Mouse (Mus musculus): ENCODE measurements around the gene Ikzf1. TPM values are rescaled to one million over a fixed set of nuclear protein-coding genes. Genes with fewer than 3 reads are reported as not detected.

The Ikzf1 gene
- polyA plus RNA-seq (2016; fragmentation: Nextera tagmentation; extraction: Ambion mirVana), result 2.6 and 2.8 TPM in 2 replicates

DNA sequence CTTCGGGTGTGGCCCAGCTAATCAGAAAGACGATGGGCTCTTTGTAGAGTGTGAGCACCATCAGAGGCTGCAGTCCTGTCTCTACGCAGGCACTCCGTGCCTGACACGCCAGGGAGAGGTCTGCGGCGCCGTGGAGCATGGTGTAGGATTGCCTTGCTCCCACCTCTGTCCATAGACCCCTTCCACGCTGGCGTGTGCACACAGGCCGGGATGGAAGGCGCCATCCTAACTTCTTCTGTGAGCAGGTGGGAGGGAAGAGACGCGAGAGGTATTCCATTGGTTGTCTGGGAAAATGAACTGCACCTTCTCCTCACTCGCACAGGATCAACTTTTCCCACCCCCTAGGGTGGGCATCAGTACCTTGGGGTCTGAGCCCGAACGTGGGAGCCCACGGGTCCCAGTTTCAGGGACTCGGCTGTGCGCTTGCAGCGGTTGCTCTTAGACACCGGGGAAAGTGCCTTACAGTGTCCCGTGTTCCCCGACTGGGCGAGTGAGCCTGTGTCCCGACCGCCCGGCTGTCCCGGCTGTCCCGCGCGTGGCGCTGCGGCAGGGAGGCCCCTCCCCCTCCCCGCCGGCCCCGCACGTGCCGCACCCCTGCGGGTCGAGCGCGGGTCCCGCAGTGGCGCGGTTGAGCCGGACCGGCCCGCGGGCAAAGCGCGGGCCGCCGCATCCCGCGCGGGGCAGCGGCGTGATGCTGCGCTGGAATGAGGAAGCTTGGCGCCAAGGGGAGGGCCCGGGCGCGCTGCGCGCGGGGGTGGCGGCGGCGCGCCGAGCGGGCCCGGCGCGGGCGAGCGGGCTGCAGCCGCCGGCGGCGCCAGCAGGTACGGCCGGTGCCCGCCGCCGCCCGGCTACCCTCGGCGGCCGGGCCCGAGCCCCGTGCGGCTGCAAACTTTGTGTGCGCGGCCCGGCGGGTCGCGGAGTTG, at the start of gene Ikzf1:
TSS of gene Ikzf1 (plus strand) at position 74 of the 923 bp plus-strand sequence.
- Histone ChIP-seq H3K4me1 (peaks cover 21% of the 10 kb centered on the region), H3K27me3 (ENCODE audit: low read depth, poor library complexity, severe bottlenecking) (peaks cover 66% of the 10 kb centered on the region), H3K9me3 (replicated peaks) (no peaks in the 10 kb centered on the region), H3K36me3 (no peaks in the 10 kb centered on the region), H3K27ac (replicated peaks) (peak within 1 kb of the TSS; percentile 79), H3K4me3 (peak within 1 kb of the TSS; percentile 71)
- DNase-seq (ENCODE audit: low spot score), result peak; percentile 52
- 2% methylated on average over 86 of the region's 100 CpGs for WGBS

DNA sequence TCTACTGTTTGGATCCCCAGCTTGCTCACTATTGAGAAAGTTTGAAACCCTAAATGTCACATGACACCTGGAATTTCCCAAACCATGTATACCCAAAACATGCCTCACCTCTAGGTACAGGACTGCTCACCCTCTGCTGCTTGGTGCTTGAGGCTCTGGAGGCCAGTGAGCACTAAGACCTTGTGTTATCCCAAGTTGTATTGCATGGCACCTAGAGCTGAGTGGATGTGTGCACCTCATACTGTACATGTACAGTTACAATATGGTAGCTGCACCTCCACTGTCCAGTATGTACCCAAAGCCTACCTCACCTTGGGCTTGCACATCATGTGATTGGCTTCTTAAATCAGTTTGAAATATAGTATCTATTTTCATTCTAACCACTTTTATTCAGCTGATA, 40.5 kb upstream of the Ikzf1 start:
- H3K27me3 ChIP-seq (ENCODE audit: low read depth, poor library complexity, severe bottlenecking), result no peaks in the 10 kb centered on the region
- no peak overlapping the region for H3K4me3 ChIP-seq
- no peaks in the 10 kb centered on the region for H3K4me1 ChIP-seq
- H3K27ac ChIP-seq (replicated peaks), result no peak overlapping the region
- H3K36me3 ChIP-seq, result no peaks in the 10 kb centered on the region
- DNase-seq (ENCODE audit: low spot score), result no peak
- H3K9me3 ChIP-seq (replicated peaks), result no peaks in the 10 kb centered on the region

DNA sequence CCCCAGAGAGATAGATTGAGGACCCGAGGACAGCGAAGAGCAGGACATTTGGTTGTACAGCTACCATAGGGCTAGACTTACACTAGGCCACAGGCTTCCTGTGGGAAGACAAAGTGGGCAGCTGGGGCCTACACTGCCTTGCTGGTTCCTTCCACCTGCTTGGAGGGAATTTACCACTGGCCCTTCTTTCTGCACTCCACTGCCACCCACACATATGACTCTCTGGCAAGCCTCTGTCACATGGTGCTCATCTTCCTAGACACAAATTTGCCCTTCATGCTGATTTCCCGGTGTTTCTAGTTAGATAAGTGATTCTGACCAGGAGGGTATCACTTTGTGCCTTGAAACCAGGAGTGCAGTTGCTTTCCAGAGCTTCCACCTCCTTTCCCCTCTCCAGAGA, 28.4 kb upstream of the Ikzf1 start:
- Histone ChIP-seq H3K9me3 (replicated peaks) (no peaks in the 10 kb centered on the region), H3K36me3 (no peaks in the 10 kb centered on the region), H3K4me3 (no peak overlapping the region), H3K4me1 (no peaks in the 10 kb centered on the region), H3K27ac (replicated peaks) (no peak overlapping the region), H3K27me3 (ENCODE audit: low read depth, poor library complexity, severe bottlenecking) (no peaks in the 10 kb centered on the region)
- no peak for DNase-seq (ENCODE audit: low spot score)
- WGBS, result 85% methylated on average over 3 of the region's 3 CpGs

DNA sequence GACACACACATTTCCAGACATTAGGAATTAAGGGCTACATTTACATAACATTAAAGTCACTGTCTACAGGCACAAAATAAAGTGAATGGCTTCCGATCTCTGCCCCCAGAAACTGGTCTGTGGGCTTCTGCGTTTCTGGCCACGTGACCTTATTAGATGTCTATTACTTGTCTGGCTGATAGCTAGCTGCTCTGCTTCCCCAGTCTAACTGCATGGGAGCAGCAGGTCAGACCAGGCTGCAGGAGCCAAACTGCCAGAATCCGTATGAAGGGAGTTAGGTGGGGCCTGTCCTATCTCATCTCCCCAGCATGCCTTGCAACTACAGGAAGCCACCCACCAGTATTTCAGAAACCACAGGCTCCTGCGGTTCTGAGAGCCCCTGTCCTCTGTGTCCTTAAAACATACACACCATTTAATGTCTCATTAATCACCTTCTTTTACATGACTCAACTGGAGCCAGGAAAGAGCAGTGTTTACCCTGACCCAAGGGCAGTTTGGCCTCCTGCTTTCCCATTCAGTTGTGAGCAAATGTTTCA, 27.7 kb upstream of the Ikzf1 start:
- H3K4me1 ChIP-seq, result no peaks in the 10 kb centered on the region
- no peak for DNase-seq (ENCODE audit: low spot score)
- H3K27me3 ChIP-seq (ENCODE audit: low read depth, poor library complexity, severe bottlenecking), result no peaks in the 10 kb centered on the region
- no peak overlapping the region for H3K4me3 ChIP-seq
- H3K9me3 ChIP-seq (replicated peaks), result no peaks in the 10 kb centered on the region
- no peak overlapping the region for H3K27ac ChIP-seq (replicated peaks)
- no peaks in the 10 kb centered on the region for H3K36me3 ChIP-seq
- 75% methylated on average over 5 of the region's 5 CpGs for WGBS

DNA sequence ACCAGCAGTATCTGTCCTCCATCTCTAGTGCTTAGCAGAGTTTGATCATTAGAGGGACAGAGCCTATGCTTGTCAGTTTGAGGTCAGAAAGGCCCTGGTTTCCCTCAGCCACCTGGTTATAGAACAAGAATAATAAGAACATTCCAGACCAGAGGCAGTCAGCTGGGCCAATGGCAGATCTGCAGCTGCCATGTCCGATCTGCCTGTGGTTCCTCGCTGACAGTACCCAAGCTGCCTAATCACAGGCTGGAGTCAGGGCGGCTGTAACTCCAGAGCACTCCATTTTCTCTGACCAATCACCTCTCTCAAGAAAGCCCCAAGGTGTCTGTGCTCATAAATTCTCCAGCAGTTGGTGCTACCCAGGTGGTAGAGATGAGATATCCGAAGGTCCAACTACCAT, 27.2 kb upstream of the Ikzf1 start:
- DNase-seq (ENCODE audit: low spot score), result no peak
- H3K27me3 ChIP-seq (ENCODE audit: low read depth, poor library complexity, severe bottlenecking), result no peaks in the 10 kb centered on the region

DNA sequence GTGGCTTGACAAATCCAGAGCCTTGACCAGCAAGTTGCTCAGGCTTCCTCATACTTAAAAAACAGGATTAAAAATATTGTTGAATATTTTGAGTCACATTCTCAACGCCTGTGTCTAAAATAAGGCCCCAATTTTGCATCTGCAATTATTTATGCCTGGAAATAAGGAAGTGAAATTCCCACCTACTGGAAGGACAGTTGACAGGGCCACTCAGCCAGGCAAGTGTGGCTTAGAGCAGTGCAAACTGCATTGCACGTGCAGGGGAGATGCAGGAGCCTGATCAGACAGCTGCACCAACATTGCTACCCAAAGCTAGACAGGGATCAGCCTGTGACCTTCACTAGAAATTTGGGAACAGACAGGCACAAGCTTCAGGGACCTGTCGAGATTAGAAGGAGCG, 26.0 kb upstream of the Ikzf1 start:
- 81% methylated on average over 4 of the region's 4 CpGs for WGBS
- Histone ChIP-seq H3K36me3 (no peaks in the 10 kb centered on the region), H3K4me3 (no peak overlapping the region), H3K9me3 (replicated peaks) (no peaks in the 10 kb centered on the region), H3K4me1 (no peaks in the 10 kb centered on the region), H3K27me3 (ENCODE audit: low read depth, poor library complexity, severe bottlenecking) (no peaks in the 10 kb centered on the region), H3K27ac (replicated peaks) (no peak overlapping the region)
- DNase-seq (ENCODE audit: low spot score), result no peak

More for the DNA sequence above, 27.2 kb upstream of the Ikzf1 start:
- H3K9me3 ChIP-seq (replicated peaks), result no peaks in the 10 kb centered on the region
- no peak overlapping the region for H3K27ac ChIP-seq (replicated peaks)
- 88% methylated on average over 4 of the region's 4 CpGs for WGBS
- H3K4me3 ChIP-seq, result no peak overlapping the region
- H3K36me3 ChIP-seq, result no peaks in the 10 kb centered on the region
- H3K4me1 ChIP-seq, result no peaks in the 10 kb centered on the region

DNA sequence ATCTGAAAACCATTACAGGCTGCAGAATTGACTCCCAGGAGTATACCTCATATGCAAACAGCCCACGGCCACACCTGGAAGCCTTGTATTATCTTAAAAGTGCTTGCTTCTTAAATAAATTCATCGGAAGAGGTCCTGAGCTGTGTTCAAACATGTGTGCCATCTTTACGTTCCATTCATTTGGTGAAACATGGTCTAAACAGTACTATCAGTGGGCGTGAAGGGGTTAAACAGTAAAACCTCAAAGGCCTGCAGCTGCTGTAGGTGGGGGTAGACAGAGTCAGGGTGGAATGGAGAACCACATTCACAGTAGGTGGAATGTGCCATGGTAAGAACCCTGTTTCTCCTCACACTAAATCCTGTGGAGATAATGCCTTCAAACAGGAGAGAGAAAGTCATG, 24.2 kb upstream of the Ikzf1 start:
- WGBS, result 92% methylated on average over 4 of the region's 4 CpGs
- H3K27me3 ChIP-seq (ENCODE audit: low read depth, poor library complexity, severe bottlenecking), result no peaks in the 10 kb centered on the region
- H3K36me3 ChIP-seq, result no peaks in the 10 kb centered on the region
- no peaks in the 10 kb centered on the region for H3K9me3 ChIP-seq (replicated peaks)
- H3K27ac ChIP-seq (replicated peaks), result no peak overlapping the region
- H3K4me3 ChIP-seq, result no peak overlapping the region
- no peak for DNase-seq (ENCODE audit: low spot score)
- H3K4me1 ChIP-seq, result no peaks in the 10 kb centered on the region

DNA sequence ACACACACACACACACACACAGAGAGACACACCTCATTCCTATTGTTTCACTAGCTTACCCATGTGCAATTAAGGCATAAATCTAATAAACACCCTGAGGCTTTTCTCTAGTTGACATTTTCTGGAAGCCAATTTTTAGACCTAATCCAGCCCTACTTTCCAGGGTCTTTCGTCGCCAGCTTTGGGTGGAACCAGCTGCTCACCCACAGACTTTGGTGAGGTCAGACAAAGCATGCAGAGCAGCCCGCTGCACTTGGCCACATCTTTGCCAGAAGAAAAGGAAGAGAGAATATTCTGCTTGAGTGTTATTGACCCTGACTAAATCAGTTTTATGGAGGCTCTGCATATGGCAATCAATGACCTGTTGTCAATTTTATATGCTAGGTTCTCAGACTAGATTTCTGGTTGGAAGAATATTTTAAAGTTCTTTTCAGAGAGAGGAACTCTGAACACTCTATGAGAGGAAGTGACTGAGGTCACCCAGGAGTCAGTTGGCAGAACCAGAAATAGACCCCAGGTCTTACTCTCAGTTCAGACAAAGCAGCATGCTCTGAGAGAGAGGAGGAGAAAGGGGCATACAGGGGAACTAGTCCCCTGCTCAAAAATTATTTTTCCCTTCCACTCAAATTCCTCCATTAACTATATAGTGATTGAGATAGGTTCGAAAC, 17.4 kb upstream of the Ikzf1 start:
- Histone ChIP-seq H3K27me3 (ENCODE audit: low read depth, poor library complexity, severe bottlenecking) (no peaks in the 10 kb centered on the region), H3K36me3 (no peaks in the 10 kb centered on the region), H3K4me3 (no peak overlapping the region), H3K9me3 (replicated peaks) (no peaks in the 10 kb centered on the region), H3K4me1 (no peaks in the 10 kb centered on the region), H3K27ac (replicated peaks) (no peak overlapping the region)
- WGBS, result 90% methylated on average over 4 of the region's 4 CpGs
- no peak for DNase-seq (ENCODE audit: low spot score)

DNA sequence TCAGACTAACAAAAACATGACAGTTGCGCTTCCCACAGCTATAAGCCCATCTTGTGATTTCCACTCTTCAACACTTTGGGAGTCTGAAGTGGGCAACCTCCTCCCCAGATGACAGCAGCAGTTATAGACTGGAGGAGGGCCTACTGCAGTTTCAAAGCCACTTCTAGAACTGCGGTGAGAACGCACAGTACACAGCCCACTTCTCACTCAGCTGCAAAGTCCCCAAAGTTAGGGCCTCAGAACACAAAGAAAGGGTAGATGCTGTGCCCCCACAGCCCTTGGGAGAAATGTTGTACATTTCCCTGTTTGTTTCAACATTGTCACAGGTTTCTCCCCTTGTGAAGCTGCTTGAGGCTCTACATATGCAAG, 16.9 kb upstream of the Ikzf1 start:
- no peaks in the 10 kb centered on the region for H3K36me3 ChIP-seq
- no peaks in the 10 kb centered on the region for H3K27me3 ChIP-seq (ENCODE audit: low read depth, poor library complexity, severe bottlenecking)
- no peaks in the 10 kb centered on the region for H3K9me3 ChIP-seq (replicated peaks)
- 92% methylated on average over 3 of the region's 3 CpGs for WGBS
- no peak overlapping the region for H3K27ac ChIP-seq (replicated peaks)
- H3K4me1 ChIP-seq, result no peaks in the 10 kb centered on the region
- H3K4me3 ChIP-seq, result no peak overlapping the region
- no peak for DNase-seq (ENCODE audit: low spot score)

DNA sequence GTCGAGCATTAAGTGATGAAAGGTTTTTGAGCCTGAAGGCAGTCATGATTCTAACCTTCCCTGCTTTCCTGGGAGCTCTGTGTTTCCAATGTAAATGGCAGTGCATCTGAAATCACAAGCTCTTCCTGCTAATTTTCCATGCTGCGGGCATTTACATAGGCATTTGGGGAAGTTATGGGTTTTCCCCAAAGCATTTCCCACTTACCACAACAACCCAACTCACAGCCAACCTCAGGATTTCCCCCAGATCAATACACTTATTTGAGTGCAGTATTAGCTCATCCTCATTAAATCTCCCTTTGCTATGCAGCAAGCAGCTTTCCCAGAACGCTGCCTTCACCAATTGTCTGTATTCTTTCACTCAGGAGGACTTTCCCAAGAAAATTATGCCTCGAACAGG, 11.8 kb upstream of the Ikzf1 start:
- Histone ChIP-seq H3K9me3 (replicated peaks) (no peaks in the 10 kb centered on the region), H3K4me3 (no peak overlapping the region), H3K27me3 (ENCODE audit: low read depth, poor library complexity, severe bottlenecking) (no peaks in the 10 kb centered on the region), H3K36me3 (no peaks in the 10 kb centered on the region), H3K4me1 (no peaks in the 10 kb centered on the region), H3K27ac (replicated peaks) (no peak overlapping the region)
- DNase-seq (ENCODE audit: low spot score), result no peak
- 75% methylated on average over 4 of the region's 4 CpGs for WGBS

DNA sequence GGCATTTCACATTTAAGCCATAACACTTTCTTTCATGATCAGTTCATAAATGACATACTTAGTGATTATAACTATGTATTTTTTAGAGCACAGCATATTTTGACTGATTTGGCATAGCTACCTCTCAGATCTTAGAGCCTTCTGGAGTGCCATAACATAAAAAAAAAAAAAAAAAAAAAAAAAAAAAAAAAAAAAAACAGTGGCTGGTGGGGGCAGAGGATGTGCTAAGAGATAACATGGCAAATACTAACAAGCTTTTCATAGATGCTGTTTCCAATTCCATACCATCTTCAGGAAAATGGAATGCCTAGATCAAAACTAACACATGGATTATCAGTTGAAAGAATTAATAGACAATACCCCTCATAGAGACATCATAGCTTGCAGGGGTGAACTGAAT, 9.7 kb upstream of the Ikzf1 start:
- Histone ChIP-seq H3K36me3 (no peaks in the 10 kb centered on the region), H3K9me3 (replicated peaks) (no peaks in the 10 kb centered on the region), H3K27me3 (ENCODE audit: low read depth, poor library complexity, severe bottlenecking) (no peaks in the 10 kb centered on the region), H3K4me3 (no peak overlapping the region), H3K4me1 (no peaks in the 10 kb centered on the region), H3K27ac (replicated peaks) (no peak overlapping the region)
- DNase-seq (ENCODE audit: low spot score), result no peak

DNA sequence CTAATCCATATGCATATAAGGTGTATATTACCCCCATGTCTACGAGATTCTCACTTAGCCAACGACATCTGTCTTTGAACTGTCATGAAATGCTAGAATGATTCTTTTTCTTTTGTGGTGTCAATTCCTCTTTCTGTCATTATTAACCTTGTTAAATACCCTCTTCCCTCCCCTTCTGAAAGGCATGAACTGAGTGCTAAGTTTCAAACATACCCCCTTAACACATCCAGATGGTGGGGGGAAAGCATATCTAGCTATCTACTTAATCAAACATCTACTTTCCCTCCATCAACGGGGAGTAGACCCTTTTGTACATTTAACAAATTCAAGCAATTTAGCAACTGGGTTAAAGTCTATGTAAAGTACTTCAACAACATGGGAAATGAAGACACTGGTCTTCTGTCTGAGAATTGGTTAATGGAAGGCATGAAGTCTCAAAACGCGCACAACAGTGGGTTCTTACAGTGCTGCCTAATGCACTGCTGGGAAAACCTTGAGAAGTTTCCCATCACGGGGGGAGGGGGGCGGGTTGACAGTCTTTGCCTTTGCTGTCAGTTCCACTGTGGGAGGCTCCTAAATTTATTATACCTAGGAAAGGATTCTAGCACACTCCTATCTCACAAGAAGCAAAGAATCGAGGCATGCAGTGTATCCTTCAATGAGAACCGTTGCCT, 8.6 kb upstream of the Ikzf1 start:
- no peak for DNase-seq (ENCODE audit: low spot score)
- 86% methylated on average over 9 of the region's 9 CpGs for WGBS
- Histone ChIP-seq H3K27me3 (ENCODE audit: low read depth, poor library complexity, severe bottlenecking) (no peaks in the 10 kb centered on the region), H3K27ac (replicated peaks) (no peak overlapping the region), H3K36me3 (no peaks in the 10 kb centered on the region), H3K9me3 (replicated peaks) (no peaks in the 10 kb centered on the region), H3K4me3 (no peak overlapping the region), H3K4me1 (no peaks in the 10 kb centered on the region)

DNA sequence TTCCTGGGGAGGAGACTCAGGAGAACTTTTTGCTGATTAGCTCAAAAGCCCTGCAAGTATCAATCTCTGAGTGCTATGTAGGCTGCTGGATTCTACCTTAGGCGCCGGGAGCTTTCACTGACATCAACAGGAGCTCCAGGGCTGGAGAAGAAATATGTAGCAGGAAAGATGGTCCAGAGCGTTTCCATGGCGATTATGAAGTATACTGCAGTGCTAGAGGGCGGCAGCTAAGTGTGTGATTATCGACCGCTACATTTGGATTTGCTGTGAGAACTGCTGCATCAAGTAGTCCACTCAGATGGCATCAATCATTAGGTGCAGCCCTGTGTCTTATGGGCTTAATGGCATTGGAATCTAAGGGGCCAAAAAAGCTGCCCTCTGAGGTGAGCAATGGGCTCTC, 7.6 kb upstream of the Ikzf1 start:
- H3K4me3 ChIP-seq, result no peak overlapping the region
- 87% methylated on average over 7 of the region's 7 CpGs for WGBS

More for the DNA sequence above, 7.6 kb upstream of the Ikzf1 start:
- H3K4me1 ChIP-seq, result no peaks in the 10 kb centered on the region
- H3K36me3 ChIP-seq, result no peaks in the 10 kb centered on the region
- DNase-seq (ENCODE audit: low spot score), result no peak
- no peak overlapping the region for H3K27ac ChIP-seq (replicated peaks)
- no peaks in the 10 kb centered on the region for H3K27me3 ChIP-seq (ENCODE audit: low read depth, poor library complexity, severe bottlenecking)
- no peaks in the 10 kb centered on the region for H3K9me3 ChIP-seq (replicated peaks)

Data from midbrain, embryonic 10.5 days (tissue).